Mouse (Mus musculus): ENCODE results near the gene Cd63. TPM values are rescaled to one million over a fixed set of nuclear protein-coding genes. Genes with fewer than 3 reads are reported as not detected.

The Cd63 gene
- polyA plus RNA-seq (2015; fragmentation: Nextera tagmentation; extraction: Ambion mirVana) = 663 and 674 TPM in 2 replicates

GRCm38 (mm10) chr10:128900698-128901097 lies at the start of gene Cd63:
Gene Cd63, plus strand, starts transcription at chr10:128900989.
- Histone ChIP-seq H3K36me3 (no peaks in the 10 kb centered on the region), H3K4me2 (no peak within 1 kb of the TSS), H3K27ac (no peak within 1 kb of the TSS), H3K4me3 (no peak within 1 kb of the TSS), H3K9me3 (no peaks in the 10 kb centered on the region), H3K9ac (no peak within 1 kb of the TSS), H3K27me3 (peaks cover 18% of the 10 kb centered on the region), H3K4me1 (peaks cover 19% of the 10 kb centered on the region)
- ATAC-seq (ENCODE audit: insufficient number of reproducible peaks, insufficient read depth, low FRiP score, low TSS enrichment, low read depth) = no peak
- 80% methylated on average over 3 of the region's 3 CpGs for WGBS

- Histone ChIP-seq H3K27me3 (no peaks in the 10 kb centered on the region), H3K4me1 (no peaks in the 10 kb centered on the region), H3K27ac (no peak overlapping the region), H3K9ac (no peak overlapping the region), H3K9me3 (no peaks in the 10 kb centered on the region), H3K4me2 (no peak overlapping the region), H3K4me3 (no peak overlapping the region), H3K36me3 (peaks cover 55% of the 10 kb centered on the region)
- no peak for ATAC-seq (ENCODE audit: insufficient number of reproducible peaks, insufficient read depth, low FRiP score, low TSS enrichment, low read depth)
Observed at GRCm38 (mm10) chr10:128861176-128861575, 39.6 kb upstream of the Cd63 start.

DNA sequence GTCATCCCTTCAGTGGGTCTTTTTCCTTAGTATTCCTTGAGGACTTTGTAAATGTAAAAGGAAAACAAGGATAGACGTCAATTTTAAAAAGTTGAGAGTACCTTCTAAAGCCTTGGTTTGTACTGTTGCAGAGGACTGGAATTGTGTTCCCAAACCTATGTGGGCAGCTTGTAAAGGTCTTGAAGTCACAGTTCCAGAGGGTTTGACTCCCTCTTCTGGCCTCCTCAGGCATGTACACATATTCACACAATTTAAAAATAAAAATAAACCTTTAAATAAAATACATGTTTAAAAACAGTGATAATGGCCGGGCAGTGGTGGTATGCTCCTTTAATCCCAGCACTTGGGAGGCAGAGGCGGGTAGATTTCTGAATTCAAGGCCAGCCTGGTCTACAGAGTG lies 34.7 kb upstream of the Cd63 start:
- no peak overlapping the region for H3K4me3 ChIP-seq
- no peaks in the 10 kb centered on the region for H3K9me3 ChIP-seq
- no peak overlapping the region for H3K27ac ChIP-seq
- WGBS = 89% methylated on average over 3 of the region's 3 CpGs
- no peaks in the 10 kb centered on the region for H3K27me3 ChIP-seq
- H3K4me1 ChIP-seq = no peaks in the 10 kb centered on the region
- H3K9ac ChIP-seq = no peak overlapping the region
- no peak for ATAC-seq (ENCODE audit: insufficient number of reproducible peaks, insufficient read depth, low FRiP score, low TSS enrichment, low read depth)
- no peak overlapping the region for H3K4me2 ChIP-seq
- peaks cover 50% of the 10 kb centered on the region for H3K36me3 ChIP-seq

- Histone ChIP-seq H3K4me1 (no peaks in the 10 kb centered on the region), H3K4me2 (no peak overlapping the region), H3K27ac (no peak overlapping the region), H3K36me3 (peaks cover 54% of the 10 kb centered on the region), H3K27me3 (no peaks in the 10 kb centered on the region), H3K9me3 (no peaks in the 10 kb centered on the region), H3K4me3 (no peak overlapping the region), H3K9ac (no peak overlapping the region)
- no peak for ATAC-seq (ENCODE audit: insufficient number of reproducible peaks, insufficient read depth, low FRiP score, low TSS enrichment, low read depth)
- 90% methylated on average over 1 of the region's 1 CpGs for WGBS
Observed at GRCm38 (mm10) chr10:128866518-128866917, 34.3 kb upstream of the Cd63 start.

GRCm38 (mm10) chr10:128870341-128870740 lies 30.4 kb upstream of the Cd63 start:
- no peaks in the 10 kb centered on the region for H3K4me1 ChIP-seq
- no peak overlapping the region for H3K9ac ChIP-seq
- H3K36me3 ChIP-seq = peaks cover 70% of the 10 kb centered on the region
- H3K4me3 ChIP-seq = no peak overlapping the region
- H3K27me3 ChIP-seq = no peaks in the 10 kb centered on the region
- ATAC-seq (ENCODE audit: insufficient number of reproducible peaks, insufficient read depth, low FRiP score, low TSS enrichment, low read depth) = no peak
- no peak overlapping the region for H3K4me2 ChIP-seq
- 86% methylated on average over 3 of the region's 3 CpGs for WGBS
- no peak overlapping the region for H3K27ac ChIP-seq
- no peaks in the 10 kb centered on the region for H3K9me3 ChIP-seq

DNA sequence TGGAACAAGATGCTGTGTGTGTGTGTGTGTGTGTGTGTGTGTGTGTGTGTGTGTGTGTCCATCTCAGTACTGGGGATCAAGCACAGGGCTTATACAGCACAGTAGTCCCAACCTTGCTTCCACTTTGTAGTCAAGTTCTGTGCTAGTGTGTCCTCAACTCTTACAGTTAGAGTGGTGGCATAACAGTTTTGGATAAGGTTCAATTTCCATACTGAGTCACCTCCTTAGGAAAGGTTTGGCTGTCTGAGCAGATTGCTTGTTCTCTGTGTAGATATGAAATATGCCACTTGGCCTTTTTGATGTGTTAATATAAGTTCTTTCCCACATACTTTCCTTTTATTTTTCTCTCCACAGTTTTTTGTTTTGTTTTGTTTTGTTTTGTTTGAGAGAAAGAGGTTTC lies 22.5 kb upstream of the Cd63 start:
- ATAC-seq (ENCODE audit: insufficient number of reproducible peaks, insufficient read depth, low FRiP score, low TSS enrichment, low read depth) = no peak
- Histone ChIP-seq H3K4me3 (no peak overlapping the region), H3K36me3 (peaks cover 64% of the 10 kb centered on the region), H3K27me3 (no peaks in the 10 kb centered on the region), H3K9ac (no peak overlapping the region), H3K9me3 (no peaks in the 10 kb centered on the region), H3K27ac (no peak overlapping the region), H3K4me2 (no peak overlapping the region), H3K4me1 (no peaks in the 10 kb centered on the region)

- Histone ChIP-seq H3K4me2 (no peak overlapping the region), H3K4me1 (no peaks in the 10 kb centered on the region), H3K4me3 (no peak overlapping the region), H3K27me3 (no peaks in the 10 kb centered on the region), H3K9me3 (no peaks in the 10 kb centered on the region), H3K36me3 (peaks cover 59% of the 10 kb centered on the region), H3K27ac (no peak overlapping the region), H3K9ac (no peak overlapping the region)
- 79% methylated on average over 2 of the region's 2 CpGs for WGBS
- no peak for ATAC-seq (ENCODE audit: insufficient number of reproducible peaks, insufficient read depth, low FRiP score, low TSS enrichment, low read depth)
Observed at GRCm38 (mm10) chr10:128878811-128879210, 22.0 kb upstream of the Cd63 start.

- peaks cover 60% of the 10 kb centered on the region for H3K36me3 ChIP-seq
- ATAC-seq (ENCODE audit: insufficient number of reproducible peaks, insufficient read depth, low FRiP score, low TSS enrichment, low read depth) = no peak
- H3K27me3 ChIP-seq = no peaks in the 10 kb centered on the region
Observed at GRCm38 (mm10) chr10:128882067-128882466, 18.7 kb upstream of the Cd63 start.

GRCm38 (mm10) chr10:128888941-128889827 lies 11.6 kb upstream of the Cd63 start:
- H3K9ac ChIP-seq = peak overlapping the region; percentile 86
- no peaks in the 10 kb centered on the region for H3K9me3 ChIP-seq
- H3K4me2 ChIP-seq = peak overlapping the region; percentile 77
- H3K4me1 ChIP-seq = peaks cover 36% of the 10 kb centered on the region
- H3K27me3 ChIP-seq = no peaks in the 10 kb centered on the region
- WGBS = 1% methylated on average over 7 of the region's 7 CpGs
- 0 out of 2 replicates have a peak, but pooled peaks have one; percentile 8 for ATAC-seq (ENCODE audit: insufficient number of reproducible peaks, insufficient read depth, low FRiP score, low TSS enrichment, low read depth)
- H3K36me3 ChIP-seq = peaks cover 34% of the 10 kb centered on the region
- peak overlapping the region; percentile 80 for H3K4me3 ChIP-seq
- peak overlapping the region; percentile 84 for H3K27ac ChIP-seq

More at GRCm38 (mm10) chr10:128882067-128882466, 18.7 kb upstream of the Cd63 start:
- 89% methylated on average over 5 of the region's 5 CpGs for WGBS
- Histone ChIP-seq H3K4me2 (no peak overlapping the region), H3K4me3 (no peak overlapping the region), H3K4me1 (peaks cover 3% of the 10 kb centered on the region; the same call in 1 of the 2 replicates), H3K9ac (no peak overlapping the region), H3K9me3 (no peaks in the 10 kb centered on the region), H3K27ac (no peak overlapping the region)

DNA sequence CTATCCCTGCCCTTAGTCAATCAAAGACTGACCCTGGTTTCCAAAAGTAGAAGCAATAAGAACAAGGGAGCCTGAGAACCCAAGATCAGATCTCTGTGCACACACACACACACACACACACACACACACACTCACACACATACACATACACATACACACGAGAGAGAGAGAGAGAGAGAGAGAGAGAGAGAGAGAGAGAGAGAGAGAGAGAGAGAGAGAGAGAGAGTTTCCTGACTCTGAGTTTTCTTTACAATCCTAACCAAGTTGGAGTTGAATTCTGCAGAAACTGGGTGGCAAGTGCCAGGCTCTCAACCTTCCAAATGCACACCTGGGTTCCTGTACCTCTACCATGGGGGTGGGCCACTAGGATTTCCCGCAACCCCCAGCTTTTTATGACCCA lies 10.9 kb upstream of the Cd63 start:
- no peak for ATAC-seq (ENCODE audit: insufficient number of reproducible peaks, insufficient read depth, low FRiP score, low TSS enrichment, low read depth)
- peak overlapping the region; percentile 80 for H3K4me3 ChIP-seq
- WGBS = 13% methylated on average over 1 of the region's 2 CpGs
- no peaks in the 10 kb centered on the region for H3K27me3 ChIP-seq
- no peaks in the 10 kb centered on the region for H3K9me3 ChIP-seq
- peak overlapping the region; percentile 86 for H3K9ac ChIP-seq
- H3K4me2 ChIP-seq = peak overlapping the region; percentile 77
- H3K4me1 ChIP-seq = peaks cover 36% of the 10 kb centered on the region
- peaks cover 29% of the 10 kb centered on the region for H3K36me3 ChIP-seq
- H3K27ac ChIP-seq = peak overlapping the region; percentile 93

DNA sequence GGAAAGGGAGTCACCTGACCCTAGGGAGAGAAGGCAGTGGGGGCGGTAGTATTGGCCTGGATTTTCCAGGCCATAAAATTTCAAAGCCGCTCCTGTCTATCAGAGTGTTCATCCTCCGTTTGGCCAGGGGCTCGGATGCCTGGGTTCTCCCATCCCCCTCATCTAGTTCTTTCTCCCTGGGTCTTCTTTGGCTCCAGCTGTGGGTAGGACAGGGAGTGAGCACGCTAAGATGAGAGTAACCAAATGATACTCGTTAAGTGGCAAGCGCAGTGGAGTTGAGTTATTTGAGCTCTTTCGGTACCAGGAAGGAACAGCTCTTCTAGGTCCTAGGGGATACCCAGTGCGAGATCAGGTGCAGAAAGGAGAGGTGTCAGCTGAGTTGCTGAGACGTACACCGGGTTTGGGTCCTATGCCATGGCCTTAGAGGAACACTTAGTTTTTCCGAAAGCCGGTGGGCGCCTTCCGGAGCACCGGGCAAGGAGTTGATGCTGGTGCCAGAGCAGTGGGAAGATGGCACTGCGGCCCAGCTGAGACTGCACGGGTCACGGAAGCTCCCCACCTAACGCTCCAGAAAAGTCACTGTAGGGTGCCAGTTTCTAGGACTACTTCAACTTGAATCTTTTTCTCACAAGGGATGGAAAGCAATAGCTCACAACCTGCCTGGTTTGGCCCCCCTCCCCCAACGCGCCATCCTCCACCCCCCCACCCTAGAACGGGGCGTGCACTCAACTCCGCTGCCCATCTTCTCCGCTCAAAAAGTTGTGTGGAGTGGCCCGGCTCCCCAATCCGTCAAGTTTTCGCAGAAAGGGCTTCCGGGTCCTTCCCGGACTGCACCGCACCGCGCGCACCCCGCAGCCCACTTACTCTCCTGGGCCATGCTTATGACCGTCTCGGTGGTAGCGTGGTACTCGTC lies 10.2 kb upstream of the Cd63 start:
- under 1% methylated on average over 40 of the region's 40 CpGs for WGBS
- Histone ChIP-seq H3K4me3 (peak overlapping the region; percentile 80), H3K4me1 (peaks cover 37% of the 10 kb centered on the region), H3K36me3 (peaks cover 21% of the 10 kb centered on the region), H3K9me3 (no peaks in the 10 kb centered on the region), H3K4me2 (peak overlapping the region; percentile 77), H3K9ac (peak overlapping the region; percentile 86), H3K27me3 (peaks cover 1% of the 10 kb centered on the region; the same call in 1 of the 2 replicates), H3K27ac (peak overlapping the region; percentile 93)
- ATAC-seq (ENCODE audit: insufficient number of reproducible peaks, insufficient read depth, low FRiP score, low TSS enrichment, low read depth) = no peak; the same call in 1 of the 2 replicates
